Mouse (Mus musculus) kidney, adult 2 months (tissue): ENCODE results near the gene Panx1. TPM values are rescaled to one million over a fixed set of nuclear protein-coding genes. Genes with fewer than 3 reads are reported as not detected.

Source experiments
- DNase-seq: peaks from one replicate; pipeline ENCODE4 v3.0.0; 2021
- H3K27ac ChIP-seq: fragments of 200-500 bp; 2 replicates; pipeline ENCODE4 v1.5.1; 2012; ENCODE audit warnings: low read depth, low read length, control low read depth, inconsistent platforms; ENCODE audit not compliant: insufficient read depth
- H3K27me3 ChIP-seq: fragments of 200-500 bp; replicated peaks from 2 replicates; pipeline ENCODE4 v1.6.1; 2012; ENCODE audit warnings: mild to moderate bottlenecking, moderate library complexity, low read length, inconsistent platforms; ENCODE audit not compliant: control insufficient read depth, insufficient read depth
- H3K36me3 ChIP-seq: fragments of 200-500 bp; 2 replicates; pipeline ENCODE4 v1.6.1; 2012; ENCODE audit warnings: mild to moderate bottlenecking, moderate library complexity, low read length, inconsistent platforms; ENCODE audit not compliant: control insufficient read depth, insufficient read depth
- H3K4me1 ChIP-seq: fragments of 200-500 bp; 2 replicates; pipeline ENCODE4 v1.6.1; 2011; ENCODE audit warnings: low read length; ENCODE audit not compliant: control insufficient read depth, insufficient read depth
- H3K4me3 ChIP-seq: fragments of 200-500 bp; 2 replicates; pipeline ENCODE4 v1.5.1; 2011; ENCODE audit warnings: mild to moderate bottlenecking, low read depth, low read length, control low read depth; ENCODE audit not compliant: insufficient read depth
- CTCF ChIP-seq: fragments of 200-500 bp; conservative IDR thresholded peaks from 2 replicates; pipeline ENCODE4 v1.5.1; 2011; ENCODE audit warnings: low read depth, mild to moderate bottlenecking, control low read depth, low read length, moderate library complexity, mixed read lengths; ENCODE audit not compliant: insufficient read depth, insufficient read length
- POLR2A ChIP-seq: fragments of 200-500 bp; IDR thresholded peaks from one replicate; pipeline ENCODE4 v1.6.1; 2011; ENCODE audit warnings: low read depth, low read length, control low read depth
- WGBS: fragments of 180-500 bp; shearing (Covaris S2); methylation state at CpG from one replicate; pipeline ENCODE4 v1.1.7; 2018; 5-methylcytosine and 5-hydroxymethylcytosine counted together
- polyA plus RNA-seq: library from polyadenylated mRNA; depleted of rRNA; stranded (reverse); fragments of >200 nt; gene quantifications from 2 replicates; pipeline ENCODE4 v1.2.3, GENCODE M21; 2012

The Panx1 gene
- polyA plus RNA-seq, 1 experiment, result 7.3 TPM

- Histone ChIP-seq H3K27ac (no peak overlapping the region), H3K36me3 (no peaks in the 10 kb centered on the region), H3K27me3 (no peaks in the 10 kb centered on the region), H3K4me1 (no peaks in the 10 kb centered on the region), H3K4me3 (peak overlapping the region; percentile 76)
- no peak for DNase-seq
- 1% methylated on average over 28 of the region's 28 CpGs for WGBS
- TF ChIP-seq POLR2A, result no peak
- TF ChIP-seq CTCF, result no peak
These were observed 741 bp downstream of the Panx1 start for GRCm38 (mm10) chr9:15044391-15045083.

GRCm38 (mm10) chr9:15041556-15041955 lies 3.7 kb downstream of the Panx1 start:
- H3K4me3 ChIP-seq, result no peak overlapping the region
- 83% methylated on average over 11 of the region's 11 CpGs for WGBS

GRCm38 (mm10) chr9:15039848-15040247 lies 5.4 kb downstream of the Panx1 start:
- TF ChIP-seq POLR2A, result no peak
- TF ChIP-seq CTCF, result no peak
- Histone ChIP-seq H3K4me1 (no peaks in the 10 kb centered on the region), H3K27me3 (no peaks in the 10 kb centered on the region), H3K36me3 (no peaks in the 10 kb centered on the region), H3K27ac (no peak overlapping the region), H3K4me3 (no peak overlapping the region)
- 71% methylated on average over 5 of the region's 5 CpGs for WGBS
- DNase-seq, result no peak

More at GRCm38 (mm10) chr9:15041556-15041955, 3.7 kb downstream of the Panx1 start:
- TF ChIP-seq POLR2A, result no peak
- no peak for TF ChIP-seq CTCF
- Histone ChIP-seq H3K27ac (no peak overlapping the region), H3K27me3 (no peaks in the 10 kb centered on the region), H3K36me3 (no peaks in the 10 kb centered on the region), H3K4me1 (no peaks in the 10 kb centered on the region)
- no peak for DNase-seq

GRCm38 (mm10) chr9:15037704-15038103 lies 7.6 kb downstream of the Panx1 start:
- no peak for DNase-seq
- no peak overlapping the region for H3K4me3 ChIP-seq
- H3K4me1 ChIP-seq, result no peaks in the 10 kb centered on the region
- WGBS, result 64% methylated on average over 3 of the region's 3 CpGs
- no peaks in the 10 kb centered on the region for H3K27me3 ChIP-seq
- TF ChIP-seq POLR2A (no peak), CTCF (no peak)
- H3K27ac ChIP-seq, result no peak overlapping the region
- no peaks in the 10 kb centered on the region for H3K36me3 ChIP-seq

- no peak for DNase-seq
- Histone ChIP-seq H3K36me3 (no peaks in the 10 kb centered on the region), H3K4me1 (no peaks in the 10 kb centered on the region), H3K27ac (no peak overlapping the region), H3K27me3 (no peaks in the 10 kb centered on the region), H3K4me3 (no peak overlapping the region)
- TF ChIP-seq POLR2A (no peak), CTCF (no peak)
These were observed 8.0 kb downstream of the Panx1 start for GRCm38 (mm10) chr9:15037237-15037636.

GRCm38 (mm10) chr9:15036807-15037206 lies 8.5 kb downstream of the Panx1 start:
- 51% methylated on average over 4 of the region's 4 CpGs for WGBS
- no peaks in the 10 kb centered on the region for H3K27me3 ChIP-seq
- DNase-seq, result no peak
- no peaks in the 10 kb centered on the region for H3K4me1 ChIP-seq
- H3K4me3 ChIP-seq, result no peak overlapping the region
- H3K36me3 ChIP-seq, result no peaks in the 10 kb centered on the region
- no peak overlapping the region for H3K27ac ChIP-seq
- TF ChIP-seq POLR2A (no peak), CTCF (no peak)

GRCm38 (mm10) chr9:15036405-15036804 lies 8.9 kb downstream of the Panx1 start:
- H3K36me3 ChIP-seq, result no peaks in the 10 kb centered on the region
- H3K4me3 ChIP-seq, result no peak overlapping the region
- no peak overlapping the region for H3K27ac ChIP-seq
- DNase-seq, result no peak
- WGBS, result 98% methylated on average over 2 of the region's 2 CpGs
- TF ChIP-seq CTCF (no peak), POLR2A (no peak)
- no peaks in the 10 kb centered on the region for H3K4me1 ChIP-seq
- H3K27me3 ChIP-seq, result no peaks in the 10 kb centered on the region
